In the genomic region with DNA sequence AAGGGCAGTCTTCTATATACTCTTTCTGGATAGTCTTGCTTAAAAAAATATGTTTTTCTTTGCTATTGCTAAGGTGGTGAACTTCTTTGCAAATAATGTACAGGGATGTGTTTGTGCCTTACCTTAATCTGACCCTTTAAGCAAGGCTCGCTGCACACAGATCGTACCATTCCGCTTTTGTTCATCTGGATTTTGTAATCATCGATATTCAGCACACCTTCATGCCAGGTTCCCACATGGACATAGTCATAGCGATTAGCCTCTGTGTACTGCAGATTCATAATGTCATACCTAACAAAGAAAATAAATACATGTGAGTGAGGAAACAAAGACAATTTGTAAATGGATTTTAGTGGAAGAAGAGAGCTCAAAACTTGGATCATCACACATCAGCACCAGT, we compare ENCODE assay signal across 11 mouse cellular contexts.
"Had no signal": no experiment of that assay in that cellular context is flagged by ENCODE, and none has a peak within 500 bp of the region (broad histone marks: within the 10 kb centered on the region; RNA-seq: fewer than 3 reads in every experiment).

No protein-coding gene starts in this region.

- DNase-seq: left cerebral cortex, postnatal 4 days; liver; liver, embryonic 13.5 days; liver, postnatal 0 days; lung, adult 18-20 months; lung, adult 2 months; lung, postnatal 10 days; lung, postnatal 14 days; lung, postnatal 36 days; lung, postnatal 4 days; midbrain, embryonic 14.5 days had no signal
